Mouse (Mus musculus): ENCODE results near the gene Zfp992. TPM values are rescaled to one million over a fixed set of nuclear protein-coding genes. Genes with fewer than 3 reads are reported as not detected.
"Not testable (repeated sequence)": the region's sequence is repeated elsewhere in the genome, so short reads cannot be mapped to it uniquely, and the experiment has no call there.

The Zfp992 gene
- polyA plus RNA-seq, 1 experiment from 2014 or later: 2.9 TPM

- H3K36me3 ChIP-seq (ENCODE audit: control insufficient read depth, insufficient read depth, low read length); H3K4me3 ChIP-seq (replicated peaks; ENCODE audit: low read depth, low read length); DNase-seq; H3K9ac ChIP-seq (replicated peaks; ENCODE audit: low read length); H3K27me3 ChIP-seq (ENCODE audit: control insufficient read depth, insufficient read depth, low read length); H3K4me1 ChIP-seq (ENCODE audit: control insufficient read depth, insufficient read depth, low read length); H3K27ac ChIP-seq (replicated peaks; ENCODE audit: low read depth, low read length); H3K4me2 ChIP-seq (ENCODE audit: low read length): not testable (repeated sequence)
- peaks cover 48% of the 10 kb centered on the region for H3K9me3 ChIP-seq (ENCODE audit: control insufficient read depth, low read length)
- peak; percentile 21; the same call in 1 of the 2 replicates for ATAC-seq (ENCODE audit: low FRiP score, low TSS enrichment)
- WGBS: 86% methylated on average over 5 of the region's 5 CpGs
These were observed 888 bp downstream of the Zfp992 start for GRCm38 (mm10) chr4:146449711-146450110.

- not testable (repeated sequence) for H3K27ac ChIP-seq (replicated peaks; ENCODE audit: low read depth, low read length); H3K4me3 ChIP-seq (replicated peaks; ENCODE audit: low read depth, low read length); ATAC-seq (ENCODE audit: low FRiP score, low TSS enrichment); H3K4me1 ChIP-seq (ENCODE audit: control insufficient read depth, insufficient read depth, low read length); H3K4me2 ChIP-seq (ENCODE audit: low read length); DNase-seq; H3K27me3 ChIP-seq (ENCODE audit: control insufficient read depth, insufficient read depth, low read length); H3K36me3 ChIP-seq (ENCODE audit: control insufficient read depth, insufficient read depth, low read length); H3K9ac ChIP-seq (replicated peaks; ENCODE audit: low read length)
- WGBS: 86% methylated on average over 2 of the region's 2 CpGs
- peaks cover 60% of the 10 kb centered on the region for H3K9me3 ChIP-seq (ENCODE audit: control insufficient read depth, low read length)
These were observed 3.8 kb downstream of the Zfp992 start for GRCm38 (mm10) chr4:146452576-146452975.

- not testable (repeated sequence) for H3K9ac ChIP-seq (replicated peaks; ENCODE audit: low read length); H3K4me2 ChIP-seq (ENCODE audit: low read length); H3K4me1 ChIP-seq (ENCODE audit: control insufficient read depth, insufficient read depth, low read length); H3K27me3 ChIP-seq (ENCODE audit: control insufficient read depth, insufficient read depth, low read length); H3K4me3 ChIP-seq (replicated peaks; ENCODE audit: low read depth, low read length); ATAC-seq (ENCODE audit: low FRiP score, low TSS enrichment); DNase-seq; H3K36me3 ChIP-seq (ENCODE audit: control insufficient read depth, insufficient read depth, low read length); H3K27ac ChIP-seq (replicated peaks; ENCODE audit: low read depth, low read length)
- WGBS: 57% methylated on average over 1 of the region's 1 CpGs
- H3K9me3 ChIP-seq (ENCODE audit: control insufficient read depth, low read length): peaks cover 54% of the 10 kb centered on the region
These were observed 5.3 kb downstream of the Zfp992 start for GRCm38 (mm10) chr4:146454170-146454569.

- Histone ChIP-seq H3K4me2 (ENCODE audit: low read length) (no peak overlapping the region), H3K9me3 (ENCODE audit: control insufficient read depth, low read length) (peaks cover 58% of the 10 kb centered on the region), H3K4me1 (ENCODE audit: control insufficient read depth, insufficient read depth, low read length) (no peaks in the 10 kb centered on the region), H3K27me3 (ENCODE audit: control insufficient read depth, insufficient read depth, low read length) (no peaks in the 10 kb centered on the region), H3K4me3 (replicated peaks; ENCODE audit: low read depth, low read length) (no peak overlapping the region), H3K9ac (replicated peaks; ENCODE audit: low read length) (no peak overlapping the region), H3K27ac (replicated peaks; ENCODE audit: low read depth, low read length) (no peak overlapping the region), H3K36me3 (ENCODE audit: control insufficient read depth, insufficient read depth, low read length) (no peaks in the 10 kb centered on the region)
- ATAC-seq (ENCODE audit: low FRiP score, low TSS enrichment): peak; percentile 22; the same call in 1 of the 2 replicates
- DNase-seq: no peak
- WGBS: 37% methylated on average over 2 of the region's 2 CpGs
These were observed 6.1 kb downstream of the Zfp992 start for GRCm38 (mm10) chr4:146454896-146455295.

- Histone ChIP-seq H3K4me2 (ENCODE audit: low read length) (no peak overlapping the region), H3K4me3 (replicated peaks; ENCODE audit: low read depth, low read length) (no peak overlapping the region), H3K36me3 (ENCODE audit: control insufficient read depth, insufficient read depth, low read length) (no peaks in the 10 kb centered on the region), H3K9me3 (ENCODE audit: control insufficient read depth, low read length) (peaks cover 60% of the 10 kb centered on the region), H3K27me3 (ENCODE audit: control insufficient read depth, insufficient read depth, low read length) (no peaks in the 10 kb centered on the region), H3K27ac (replicated peaks; ENCODE audit: low read depth, low read length) (no peak overlapping the region), H3K4me1 (ENCODE audit: control insufficient read depth, insufficient read depth, low read length) (no peaks in the 10 kb centered on the region), H3K9ac (replicated peaks; ENCODE audit: low read length) (no peak overlapping the region)
- ATAC-seq (ENCODE audit: low FRiP score, low TSS enrichment): peak; percentile 58
- DNase-seq: no peak
- 93% methylated on average over 7 of the region's 7 CpGs for WGBS
These were observed 6.5 kb downstream of the Zfp992 start for GRCm38 (mm10) chr4:146455321-146455721.

- no peak for DNase-seq
- H3K4me2 ChIP-seq (ENCODE audit: low read length): no peak overlapping the region
- no peak overlapping the region for H3K9ac ChIP-seq (replicated peaks; ENCODE audit: low read length)
- ATAC-seq (ENCODE audit: low FRiP score, low TSS enrichment): no peak
- no peaks in the 10 kb centered on the region for H3K27me3 ChIP-seq (ENCODE audit: control insufficient read depth, insufficient read depth, low read length)
- H3K4me3 ChIP-seq (replicated peaks; ENCODE audit: low read depth, low read length): no peak overlapping the region
- H3K9me3 ChIP-seq (ENCODE audit: control insufficient read depth, low read length): peaks cover 63% of the 10 kb centered on the region
- WGBS: 76% methylated on average over 4 of the region's 4 CpGs
- H3K36me3 ChIP-seq (ENCODE audit: control insufficient read depth, insufficient read depth, low read length): no peaks in the 10 kb centered on the region
- no peak overlapping the region for H3K27ac ChIP-seq (replicated peaks; ENCODE audit: low read depth, low read length)
- H3K4me1 ChIP-seq (ENCODE audit: control insufficient read depth, insufficient read depth, low read length): no peaks in the 10 kb centered on the region
These were observed 7.4 kb downstream of the Zfp992 start for GRCm38 (mm10) chr4:146456061-146456726.

- 57% methylated on average over 2 of the region's 2 CpGs for WGBS
- Histone ChIP-seq H3K9me3 (ENCODE audit: control insufficient read depth, low read length) (peaks cover 63% of the 10 kb centered on the region), H3K4me1 (ENCODE audit: control insufficient read depth, insufficient read depth, low read length) (no peaks in the 10 kb centered on the region), H3K36me3 (ENCODE audit: control insufficient read depth, insufficient read depth, low read length) (no peaks in the 10 kb centered on the region), H3K27ac (replicated peaks; ENCODE audit: low read depth, low read length) (no peak overlapping the region), H3K9ac (replicated peaks; ENCODE audit: low read length) (no peak overlapping the region), H3K4me3 (replicated peaks; ENCODE audit: low read depth, low read length) (no peak overlapping the region), H3K27me3 (ENCODE audit: control insufficient read depth, insufficient read depth, low read length) (no peaks in the 10 kb centered on the region), H3K4me2 (ENCODE audit: low read length) (no peak overlapping the region)
- no peak for DNase-seq
- ATAC-seq (ENCODE audit: low FRiP score, low TSS enrichment): no peak
These were observed 8.3 kb downstream of the Zfp992 start for GRCm38 (mm10) chr4:146457126-146457525.

- ATAC-seq (ENCODE audit: low FRiP score, low TSS enrichment) (peak; percentile 21; the same call in 1 of the 2 replicates), DNase-seq (no peak)
- Histone ChIP-seq H3K4me1 (ENCODE audit: control insufficient read depth, insufficient read depth, low read length) (no peaks in the 10 kb centered on the region), H3K9me3 (ENCODE audit: control insufficient read depth, low read length) (peaks cover 59% of the 10 kb centered on the region), H3K27ac (replicated peaks; ENCODE audit: low read depth, low read length) (no peak overlapping the region), H3K9ac (replicated peaks; ENCODE audit: low read length) (no peak overlapping the region), H3K27me3 (ENCODE audit: control insufficient read depth, insufficient read depth, low read length) (no peaks in the 10 kb centered on the region), H3K36me3 (ENCODE audit: control insufficient read depth, insufficient read depth, low read length) (no peaks in the 10 kb centered on the region), H3K4me2 (ENCODE audit: low read length) (no peak overlapping the region), H3K4me3 (replicated peaks; ENCODE audit: low read depth, low read length) (no peak overlapping the region)
- 64% methylated on average over 1 of the region's 1 CpGs for WGBS
These were observed 8.9 kb downstream of the Zfp992 start for GRCm38 (mm10) chr4:146457720-146458119.

- not testable (repeated sequence) for H3K4me1 ChIP-seq (ENCODE audit: control insufficient read depth, insufficient read depth, low read length); H3K9ac ChIP-seq (replicated peaks; ENCODE audit: low read length); H3K36me3 ChIP-seq (ENCODE audit: control insufficient read depth, insufficient read depth, low read length); H3K4me3 ChIP-seq (replicated peaks; ENCODE audit: low read depth, low read length); H3K27ac ChIP-seq (replicated peaks; ENCODE audit: low read depth, low read length); H3K27me3 ChIP-seq (ENCODE audit: control insufficient read depth, insufficient read depth, low read length); ATAC-seq (ENCODE audit: low FRiP score, low TSS enrichment); H3K4me2 ChIP-seq (ENCODE audit: low read length); DNase-seq
- H3K9me3 ChIP-seq (ENCODE audit: control insufficient read depth, low read length): peaks cover 52% of the 10 kb centered on the region
- WGBS: 84% methylated on average over 5 of the region's 5 CpGs
These were observed 11.0 kb downstream of the Zfp992 start for GRCm38 (mm10) chr4:146459822-146460221.
